ENCODE assay signal across 10 mouse cellular contexts in genomic region chr9:20663956-20664355, GRCm38 (mm10). TPM values are rescaled to one million over a fixed set of nuclear protein-coding genes. Genes with fewer than 3 reads are reported as not detected.
A peak's percentile ranks its signal among the peaks of the same experiment; 100 is the strongest.
DNase-seq lines count a peak whose midpoint lies in the region; ATAC-seq and TF ChIP-seq lines count a peak whose summit lies in the region.
"Had no signal": no experiment of that assay in that cellular context is flagged by ENCODE, and none has a peak within 500 bp of the region (broad histone marks: within the 10 kb centered on the region; RNA-seq: fewer than 3 reads in every experiment).

No protein-coding gene starts in this region.

- no peak overlapping the region for H3K9ac ChIP-seq in forebrain, embryonic 11.5 days (ENCODE audit: low read length)
- 0 out of 2 replicates have a peak overlapping the region, but pooled peaks have one; percentile 35 for H3K9ac ChIP-seq in neural tube, embryonic 13.5 days
- no peak overlapping the region for H3K9ac ChIP-seq in stomach, postnatal 0 days (ENCODE audit: low read length)

- H3K27ac ChIP-seq in forebrain, embryonic 11.5 days (ENCODE audit: low read depth, low read length): 0 out of 2 replicates have a peak overlapping the region, but pooled peaks have one; percentile 50
- H3K27ac ChIP-seq in forebrain, embryonic 10.5 days: no peak overlapping the region
- peak overlapping the region; percentile 94 for H3K27ac ChIP-seq in neural tube, embryonic 13.5 days (replicated peaks)
- no peak overlapping the region for H3K27ac ChIP-seq in stomach, postnatal 0 days (replicated peaks)

- no peak for TF ChIP-seq EP300 in stomach, postnatal 0 days (optimal IDR thresholded peaks at IDR 0.05)

- no peak for TF ChIP-seq CTCF in stomach, postnatal 0 days (IDR thresholded peaks at IDR 0.05; ENCODE audit: low read depth)

- peaks cover 8% of the 10 kb centered on the region; the same call in 1 of the 2 replicates for H3K36me3 ChIP-seq in forebrain, embryonic 11.5 days (ENCODE audit: control insufficient read depth, insufficient read depth, low read length)
- peaks cover 72% of the 10 kb centered on the region for H3K36me3 ChIP-seq in forebrain, embryonic 10.5 days (replicated peaks)
- peaks cover 50% of the 10 kb centered on the region for H3K36me3 ChIP-seq in neural tube, embryonic 13.5 days
- peaks cover 25% of the 10 kb centered on the region for H3K36me3 ChIP-seq in stomach, postnatal 0 days (ENCODE audit: control insufficient read depth, insufficient read depth, low read length)

- WGBS in forebrain, embryonic 11.5 days: 98% methylated on average over 2 of the region's 2 CpGs
- 87% methylated on average over 2 of the region's 2 CpGs for WGBS in forebrain, embryonic 10.5 days
- 62% methylated on average over 2 of the region's 2 CpGs for WGBS in neural tube, embryonic 13.5 days
- WGBS in stomach, postnatal 0 days: 93% methylated on average over 2 of the region's 2 CpGs

- H3K27me3 ChIP-seq in forebrain, embryonic 11.5 days (ENCODE audit: control insufficient read depth, insufficient read depth, low read length): no peaks in the 10 kb centered on the region
- no peaks in the 10 kb centered on the region for H3K27me3 ChIP-seq in forebrain, embryonic 10.5 days (ENCODE audit: poor library complexity, severe bottlenecking)
- no peaks in the 10 kb centered on the region for H3K27me3 ChIP-seq in neural tube, embryonic 13.5 days
- no peaks in the 10 kb centered on the region for H3K27me3 ChIP-seq in stomach, postnatal 0 days (ENCODE audit: control insufficient read depth, insufficient read depth, low read length)

- no peaks in the 10 kb centered on the region for H3K9me3 ChIP-seq in forebrain, embryonic 11.5 days (ENCODE audit: control insufficient read depth, low read length)
- H3K9me3 ChIP-seq in forebrain, embryonic 10.5 days: no peaks in the 10 kb centered on the region
- H3K9me3 ChIP-seq in neural tube, embryonic 13.5 days: no peaks in the 10 kb centered on the region
- no peaks in the 10 kb centered on the region for H3K9me3 ChIP-seq in stomach, postnatal 0 days (ENCODE audit: control insufficient read depth, low read length)

- DNase-seq in forebrain, embryonic 11.5 days (ENCODE audit: low spot score): no peak
- no peak for DNase-seq in forebrain, embryonic 10.5 days (ENCODE audit: extremely low spot score, low spot score)
- peak; percentile 48 to 79 for DNase-seq in frontal cortex, postnatal 10 days (ENCODE audit: low spot score in 2 of 2)
- DNase-seq in left cerebral cortex, adult 18-20 months (ENCODE audit: low spot score in 2 of 2): peak; percentile 57 to 67
- no peak for DNase-seq in MN1 (ENCODE audit: low spot score)
- DNase-seq in stomach, postnatal 0 days (ENCODE audit: low spot score): no peak
- no peak for DNase-seq in T-cell, adult 2 months (ENCODE audit: low spot score)
- DNase-seq: gastrocnemius, postnatal 25 days; kidney, adult 11 months had no signal

- no peak overlapping the region for H3K4me3 ChIP-seq in forebrain, embryonic 11.5 days (ENCODE audit: low read depth, low read length)
- no peak overlapping the region for H3K4me3 ChIP-seq in forebrain, embryonic 10.5 days
- no peak overlapping the region for H3K4me3 ChIP-seq in neural tube, embryonic 13.5 days
- no peak overlapping the region for H3K4me3 ChIP-seq in stomach, postnatal 0 days (ENCODE audit: low read depth, low read length)

- no peak overlapping the region for H3K4me2 ChIP-seq in forebrain, embryonic 11.5 days (ENCODE audit: low read depth, low read length, severe bottlenecking)
- H3K4me2 ChIP-seq in neural tube, embryonic 13.5 days: 0 out of 2 replicates have a peak overlapping the region, but pooled peaks have one; percentile 2
- no peak overlapping the region for H3K4me2 ChIP-seq in stomach, postnatal 0 days (replicated peaks; ENCODE audit: low read depth)

- H3K4me1 ChIP-seq in forebrain, embryonic 11.5 days (replicated peaks; ENCODE audit: control insufficient read depth, insufficient read depth, low read length): peaks cover 12% of the 10 kb centered on the region
- H3K4me1 ChIP-seq in forebrain, embryonic 10.5 days: peaks cover 39% of the 10 kb centered on the region
- H3K4me1 ChIP-seq in neural tube, embryonic 13.5 days (replicated peaks): peaks cover 58% of the 10 kb centered on the region
- no peaks in the 10 kb centered on the region for H3K4me1 ChIP-seq in stomach, postnatal 0 days (replicated peaks; ENCODE audit: control insufficient read depth, insufficient read depth)

- 0 out of 2 replicates have a peak, but pooled peaks have one; percentile 1 for ATAC-seq in forebrain, embryonic 11.5 days (replicated peaks; ENCODE audit: low FRiP score)
- ATAC-seq in neural tube, embryonic 13.5 days (ENCODE audit: low read depth): peak; percentile 54
- no peak for ATAC-seq in stomach, postnatal 0 days (ENCODE audit: low FRiP score, low TSS enrichment)

RNA-seq across cellular contexts. Expression of gene Pin1, which starts 12.1 kb away (rescaled TPM):
- 63.0 and 72.5 TPM in 2 replicates for polyA plus RNA-seq in forebrain, embryonic 11.5 days (2014; fragmentation: Nextera tagmentation; extraction: Ambion mirVana)
- 86.3 and 86.4 TPM in 2 replicates for polyA plus RNA-seq in forebrain, embryonic 10.5 days (2016; fragmentation: Nextera tagmentation; extraction: Ambion mirVana)
- total RNA-seq in left cerebral cortex, adult 18-20 months (2021): 10 to 100 TPM; 40.4 to 42.3 TPM
- 55.4 and 58.9 TPM in 2 replicates for polyA plus RNA-seq in neural tube, embryonic 13.5 days (2015; fragmentation: Nextera tagmentation; extraction: Ambion mirVana)
- 28.2 and 28.7 TPM in 2 replicates for polyA plus RNA-seq in stomach, postnatal 0 days (2015; fragmentation: Nextera tagmentation; extraction: Ambion mirVana)

RNA-seq across cellular contexts. Expression of gene Fbxl12, which starts 19.4 kb away (rescaled TPM):
- 13.1 and 14.8 TPM in 2 replicates for polyA plus RNA-seq in forebrain, embryonic 11.5 days (2014; fragmentation: Nextera tagmentation; extraction: Ambion mirVana)
- 18.4 and 19.0 TPM in 2 replicates for polyA plus RNA-seq in forebrain, embryonic 10.5 days (2016; fragmentation: Nextera tagmentation; extraction: Ambion mirVana)
- total RNA-seq in left cerebral cortex, adult 18-20 months (2021): 10 to 100 TPM; 21.9 to 22.6 TPM
- 16.0 and 16.2 TPM in 2 replicates for polyA plus RNA-seq in neural tube, embryonic 13.5 days (2015; fragmentation: Nextera tagmentation; extraction: Ambion mirVana)
- polyA plus RNA-seq in stomach, postnatal 0 days (2015; fragmentation: Nextera tagmentation; extraction: Ambion mirVana): 7.2 and 8.2 TPM in 2 replicates

RNA-seq across cellular contexts. Expression of gene Ubl5, which starts 21.3 kb away (rescaled TPM):
- 350 and 401 TPM in 2 replicates for polyA plus RNA-seq in forebrain, embryonic 11.5 days (2014; fragmentation: Nextera tagmentation; extraction: Ambion mirVana)
- polyA plus RNA-seq in forebrain, embryonic 10.5 days (2016; fragmentation: Nextera tagmentation; extraction: Ambion mirVana): 356 and 383 TPM in 2 replicates
- total RNA-seq in left cerebral cortex, adult 18-20 months (2021): 100 to 1,000 TPM; 310 to 319 TPM
- polyA plus RNA-seq in neural tube, embryonic 13.5 days (2015; fragmentation: Nextera tagmentation; extraction: Ambion mirVana): 479 and 545 TPM in 2 replicates
- polyA plus RNA-seq in stomach, postnatal 0 days (2015; fragmentation: Nextera tagmentation; extraction: Ambion mirVana): 451 and 481 TPM in 2 replicates

Comparison
In these comparisons a context has a peak if more than half of its experiments do, and no peak if none do; other contexts are left out.
1. H3K27ac ChIP-seq: peak in forebrain, embryonic 11.5 days (single experiment) and neural tube, embryonic 13.5 days (single experiment); none in forebrain, embryonic 10.5 days (single experiment) and stomach, postnatal 0 days (single experiment).
2. DNase-seq: peak in frontal cortex, postnatal 10 days (2 of 2) and left cerebral cortex, adult 18-20 months (2 of 2); none in forebrain, embryonic 11.5 days (single experiment), forebrain, embryonic 10.5 days (single experiment), MN1 (single experiment), stomach, postnatal 0 days (single experiment) and T-cell, adult 2 months (single experiment).